Mouse (Mus musculus) forebrain, embryonic 15.5 days (tissue): ENCODE measurements around the gene Ninj1. TPM values are rescaled to one million over a fixed set of nuclear protein-coding genes. Genes with fewer than 3 reads are reported as not detected.

Experiments
- ATAC-seq: fragments of 200-750 bp; cut with Nextera tagmentation; replicated peaks from 2 replicates; pipeline ENCODE4 v1.8.0; 2017; ENCODE audit warnings: mild to moderate bottlenecking, moderate TSS enrichment, moderate library complexity
- H3K27ac ChIP-seq: fragments of 300-500 bp; sonication (generic); replicated peaks from 2 replicates; pipeline ENCODE4 v1.5.1; 2015; ENCODE audit warnings: mild to moderate bottlenecking, inconsistent platforms
- H3K27me3 ChIP-seq: fragments of 300-500 bp; sonication (generic); 2 replicates; pipeline ENCODE4 v1.6.1; 2015; ENCODE audit warnings: inconsistent platforms
- H3K36me3 ChIP-seq: fragments of 300-500 bp; sonication (generic); 2 replicates; pipeline ENCODE4 v1.6.1; 2015; ENCODE audit warnings: mild to moderate bottlenecking, inconsistent platforms
- H3K4me1 ChIP-seq: fragments of 300-500 bp; sonication (generic); 2 replicates; pipeline ENCODE4 v1.6.1; 2015; ENCODE audit warnings: inconsistent platforms
- H3K4me2 ChIP-seq: fragments of 300-500 bp; sonication (generic); replicated peaks from 2 replicates; pipeline ENCODE4 v1.6.1; 2015; ENCODE audit warnings: mild to moderate bottlenecking, inconsistent platforms
- H3K4me3 ChIP-seq: fragments of 300-500 bp; sonication (generic); 2 replicates; pipeline ENCODE4 v1.5.1; 2015; ENCODE audit warnings: mild to moderate bottlenecking, inconsistent platforms
- H3K9ac ChIP-seq: fragments of 300-500 bp; sonication (generic); replicated peaks from 2 replicates; pipeline ENCODE4 v1.6.1; 2015; ENCODE audit warnings: mild to moderate bottlenecking, inconsistent platforms
- H3K9me3 ChIP-seq: fragments of 300-500 bp; sonication (generic); 2 replicates; pipeline ENCODE4 v1.6.1; 2016; ENCODE audit warnings: inconsistent platforms
- WGBS: fragments of 180-500 bp; shearing (Covaris S2); methylation state at CpG from one replicate; pipeline ENCODE4 v1.1.7; 2015; ENCODE audit warnings: mixed read lengths; 5-methylcytosine and 5-hydroxymethylcytosine counted together
- polyA plus RNA-seq: library from polyadenylated mRNA; unstranded; fragments of >200 nt; fragmentation: Nextera tagmentation; extraction: Ambion mirVana; gene quantifications from 2 replicates; pipeline ENCODE4 v1.2.1, GENCODE M21; 2015

The Ninj1 gene
- polyA plus RNA-seq, 1 experiment from 2014 or later: 22.0 TPM

DNA sequence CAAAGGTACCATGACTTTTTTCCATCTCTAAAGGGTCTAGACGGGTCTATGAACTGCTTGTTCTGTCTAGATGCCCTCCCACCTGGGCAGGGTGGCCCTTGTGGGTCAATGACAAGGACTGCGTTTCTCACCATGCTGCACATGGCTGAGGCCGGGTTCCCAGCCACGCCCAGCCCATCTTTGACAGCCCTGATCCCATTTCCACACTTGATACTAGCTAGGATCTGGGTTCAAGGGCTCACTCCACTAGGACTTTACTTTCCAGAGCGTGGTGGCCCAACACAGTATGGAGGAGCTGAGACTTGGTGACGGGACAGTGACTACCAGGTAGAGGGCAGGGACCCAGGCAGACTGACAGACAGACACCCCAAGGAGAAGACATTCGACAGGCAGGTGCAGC is 15.3 kb downstream of the Ninj1 start:
- 97% methylated on average over 7 of the region's 7 CpGs for WGBS

DNA sequence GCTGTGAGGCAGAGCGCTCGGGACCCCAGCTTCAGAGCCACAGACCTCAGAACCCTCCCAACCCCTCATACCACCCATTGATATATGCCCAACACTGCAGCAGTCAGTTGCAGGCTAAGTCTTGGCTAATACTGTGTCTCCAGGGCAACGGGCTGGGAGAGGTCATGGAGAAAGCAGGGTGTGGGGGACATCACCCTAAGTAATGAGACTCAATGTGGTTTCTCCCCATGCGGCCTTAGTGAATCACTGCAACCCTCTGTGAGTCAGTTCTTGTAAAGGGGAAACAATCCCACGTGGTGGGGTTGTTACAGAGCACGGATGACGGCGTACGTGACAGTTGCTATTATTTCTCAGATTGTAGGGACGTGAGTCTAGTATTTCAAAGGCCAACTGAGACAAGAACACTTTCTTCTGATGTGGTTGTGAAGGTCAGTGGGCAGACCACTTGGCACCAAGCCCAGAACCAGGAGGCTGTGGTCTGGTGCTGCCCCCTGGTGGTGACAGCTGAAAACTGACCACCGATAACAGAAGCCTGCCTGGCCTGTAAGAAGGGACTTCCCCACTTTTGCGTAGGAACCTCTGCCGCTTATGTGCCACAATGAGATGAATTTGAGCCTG is 18.2 kb downstream of the Ninj1 start:
- ATAC-seq: peak; percentile 51
- WGBS: 24% methylated on average over 13 of the region's 13 CpGs
- Histone ChIP-seq H3K27ac (no peak overlapping the region), H3K4me1 (peaks cover 5% of the 10 kb centered on the region; the same call in 1 of the 2 replicates), H3K36me3 (no peaks in the 10 kb centered on the region), H3K27me3 (no peaks in the 10 kb centered on the region), H3K4me2 (no peak overlapping the region), H3K9ac (no peak overlapping the region), H3K4me3 (no peak overlapping the region), H3K9me3 (no peaks in the 10 kb centered on the region)

More for the DNA sequence above, 15.3 kb downstream of the Ninj1 start:
- Histone ChIP-seq H3K4me2 (no peak overlapping the region), H3K27ac (no peak overlapping the region), H3K4me1 (peaks cover 5% of the 10 kb centered on the region; the same call in 1 of the 2 replicates), H3K36me3 (no peaks in the 10 kb centered on the region), H3K4me3 (no peak overlapping the region), H3K9me3 (no peaks in the 10 kb centered on the region), H3K9ac (no peak overlapping the region), H3K27me3 (no peaks in the 10 kb centered on the region)
- ATAC-seq: no peak

DNA sequence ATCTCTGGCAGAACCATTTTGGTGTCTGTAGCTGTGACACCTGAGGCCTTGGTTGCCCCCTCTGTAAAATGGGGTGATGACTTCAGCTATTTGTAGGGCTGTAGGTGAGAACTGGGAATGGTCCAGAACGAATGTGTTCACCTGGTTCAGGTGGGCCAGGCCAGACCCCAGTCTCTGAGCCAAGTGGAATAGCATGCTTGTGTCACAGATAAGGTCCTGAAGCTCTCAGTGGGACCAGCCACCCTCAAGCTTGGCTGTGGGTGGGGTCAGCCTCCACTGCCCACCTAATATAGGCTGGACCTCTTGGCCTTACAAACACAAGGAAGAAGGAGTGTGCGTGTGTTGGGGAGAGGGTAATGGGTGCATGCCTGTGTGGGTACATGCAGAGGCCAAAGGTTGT is 19.1 kb downstream of the Ninj1 start:
- H3K4me1 ChIP-seq: peaks cover 5% of the 10 kb centered on the region; the same call in 1 of the 2 replicates
- no peaks in the 10 kb centered on the region for H3K27me3 ChIP-seq
- H3K4me3 ChIP-seq: no peak overlapping the region
- H3K36me3 ChIP-seq: no peaks in the 10 kb centered on the region
- ATAC-seq: no peak
- no peak overlapping the region for H3K27ac ChIP-seq
- no peak overlapping the region for H3K9ac ChIP-seq
- no peak overlapping the region for H3K4me2 ChIP-seq
- H3K9me3 ChIP-seq: no peaks in the 10 kb centered on the region
- WGBS: 100% methylated on average over 2 of the region's 2 CpGs

DNA sequence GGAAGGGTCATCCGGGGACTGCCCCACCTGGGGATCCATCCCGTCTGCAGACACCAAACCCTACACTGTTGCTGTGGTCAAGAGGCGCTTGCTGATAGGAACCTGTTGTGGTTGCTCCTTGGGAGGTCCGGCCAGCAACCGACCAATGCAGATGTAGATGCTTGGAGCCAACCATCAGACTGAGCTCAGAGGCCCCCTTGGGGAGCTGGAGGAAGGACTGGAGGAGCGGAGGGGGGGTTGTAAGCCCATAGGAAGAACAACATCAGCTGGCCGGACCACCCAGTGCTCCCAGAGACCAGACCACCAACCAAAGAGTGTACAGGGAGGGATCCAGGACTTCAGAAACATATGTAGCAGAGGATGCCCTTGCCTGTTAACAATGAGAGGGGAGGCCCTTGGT is 22.0 kb downstream of the Ninj1 start:
- 73% methylated on average over 7 of the region's 7 CpGs for WGBS
- Histone ChIP-seq H3K27ac (no peak overlapping the region), H3K9me3 (no peaks in the 10 kb centered on the region), H3K27me3 (no peaks in the 10 kb centered on the region), H3K9ac (no peak overlapping the region), H3K4me2 (no peak overlapping the region), H3K4me3 (no peak overlapping the region), H3K4me1 (peaks cover 27% of the 10 kb centered on the region), H3K36me3 (no peaks in the 10 kb centered on the region)
- no peak for ATAC-seq

DNA sequence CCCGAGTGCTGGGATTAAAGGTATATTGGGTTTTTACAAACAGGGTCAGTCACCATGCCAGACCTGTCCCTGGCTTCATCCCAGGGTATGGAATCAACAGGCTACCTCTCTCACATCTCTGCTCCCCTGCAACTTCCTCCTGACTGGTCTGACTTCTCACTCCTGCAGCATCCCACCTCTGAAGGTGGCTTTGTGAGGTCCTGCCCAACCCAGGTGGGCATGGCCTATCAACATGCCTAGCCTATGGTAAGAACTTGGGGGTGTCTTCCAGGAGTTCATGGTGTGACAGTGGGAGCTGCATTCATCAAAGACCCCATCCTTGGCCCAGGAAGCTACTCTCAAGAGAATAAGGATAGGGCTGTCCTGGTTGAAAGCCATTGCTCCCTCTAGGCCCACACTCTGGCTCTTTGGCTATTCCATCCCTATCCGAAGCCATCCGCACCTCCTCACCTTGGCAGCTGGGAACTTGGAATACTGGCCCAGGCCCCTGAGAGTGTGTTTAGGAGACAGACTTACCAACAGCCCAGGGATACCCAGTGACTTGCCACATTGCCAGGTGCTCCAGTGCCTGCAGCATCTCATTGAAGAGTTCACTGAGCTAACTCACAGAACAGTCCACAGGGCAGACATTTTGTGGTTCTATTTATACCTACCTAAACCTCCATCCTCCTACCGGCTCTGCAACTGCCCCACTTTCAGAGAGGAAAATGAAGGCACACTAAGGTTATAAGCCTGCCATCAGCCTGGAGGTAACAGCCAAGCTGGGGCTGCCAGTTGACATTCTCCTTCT is 25.6 kb downstream of the Ninj1 start:
- H3K27ac ChIP-seq: peak overlapping the region; percentile 65
- no peak overlapping the region for H3K4me2 ChIP-seq
- no peak overlapping the region for H3K4me3 ChIP-seq
- no peak overlapping the region for H3K9ac ChIP-seq
- 75% methylated on average over 4 of the region's 4 CpGs for WGBS
- no peaks in the 10 kb centered on the region for H3K27me3 ChIP-seq
- H3K4me1 ChIP-seq: peaks cover 44% of the 10 kb centered on the region
- no peaks in the 10 kb centered on the region for H3K9me3 ChIP-seq
- no peak for ATAC-seq
- H3K36me3 ChIP-seq: no peaks in the 10 kb centered on the region

DNA sequence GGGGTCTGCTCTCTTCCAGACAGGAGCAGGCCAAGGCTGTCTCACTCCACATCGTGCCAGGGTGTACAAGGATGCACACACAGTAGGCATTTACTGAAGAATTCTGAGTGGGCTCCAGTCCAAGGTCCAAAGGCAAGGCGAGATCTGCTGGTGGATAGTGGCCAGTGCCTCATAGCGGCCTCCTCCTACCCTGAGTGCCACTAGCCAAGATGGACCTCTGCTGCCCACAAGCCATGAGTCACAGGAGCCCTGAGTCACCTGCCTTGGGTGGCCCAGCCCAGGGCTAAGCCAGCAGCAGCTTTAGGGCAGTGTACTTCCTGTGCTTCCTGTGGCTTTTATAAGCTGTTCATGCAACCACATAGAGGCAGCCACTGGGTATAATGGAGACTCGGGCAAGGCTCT is 26.2 kb downstream of the Ninj1 start:
- Histone ChIP-seq H3K9ac (no peak overlapping the region), H3K9me3 (no peaks in the 10 kb centered on the region), H3K4me1 (peaks cover 44% of the 10 kb centered on the region), H3K4me3 (no peak overlapping the region), H3K36me3 (no peaks in the 10 kb centered on the region), H3K27ac (peak overlapping the region; percentile 65), H3K4me2 (no peak overlapping the region), H3K27me3 (no peaks in the 10 kb centered on the region)
- no peak for ATAC-seq
- 43% methylated on average over 4 of the region's 4 CpGs for WGBS

DNA sequence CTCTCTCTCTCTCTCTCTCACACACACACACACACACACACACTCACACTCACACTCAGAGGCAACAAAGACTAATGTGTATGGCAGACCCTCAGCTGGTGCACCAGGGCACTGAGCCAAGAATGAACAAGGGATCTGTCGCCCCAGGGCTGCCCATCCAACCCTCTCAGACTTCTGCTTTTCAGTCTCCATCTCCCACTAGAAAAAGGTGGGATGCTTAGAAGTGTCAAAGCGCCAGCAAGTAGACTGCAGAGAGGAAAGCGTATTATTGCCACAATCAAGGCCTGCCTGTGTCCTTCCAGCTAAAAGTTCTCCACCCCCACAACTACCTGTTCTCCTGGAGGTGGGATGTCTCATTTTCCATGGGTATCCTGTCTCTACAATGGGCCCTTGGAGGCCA is 27.2 kb downstream of the Ninj1 start:
- Histone ChIP-seq H3K4me2 (peak overlapping the region; percentile 96; the same call in 1 of the 2 replicates), H3K9ac (no peak overlapping the region), H3K4me1 (peaks cover 44% of the 10 kb centered on the region), H3K36me3 (no peaks in the 10 kb centered on the region), H3K9me3 (no peaks in the 10 kb centered on the region), H3K4me3 (peak overlapping the region; percentile 90; the same call in 1 of the 2 replicates), H3K27ac (no peak overlapping the region), H3K27me3 (no peaks in the 10 kb centered on the region)
- no peak for ATAC-seq
- WGBS: 53% methylated on average over 3 of the region's 3 CpGs

DNA sequence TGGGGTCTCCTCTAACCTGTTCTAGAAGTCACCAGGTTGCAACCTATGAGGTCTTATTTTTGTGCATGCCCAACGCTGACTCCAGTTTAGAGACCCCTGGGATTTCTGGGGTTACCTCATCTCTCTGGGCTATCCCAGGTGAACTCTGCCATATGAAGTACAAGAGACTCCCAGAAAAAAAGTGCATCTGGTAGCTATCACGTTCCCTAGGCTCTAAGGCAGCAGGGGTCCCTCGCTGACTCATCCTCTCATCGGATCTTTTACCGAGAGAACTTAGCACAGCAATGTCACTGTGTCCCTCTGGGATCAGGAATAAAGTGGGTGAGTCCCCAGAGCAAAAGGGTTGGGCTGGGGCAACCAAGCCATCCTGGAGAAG is 27.8 kb downstream of the Ninj1 start:
- no peaks in the 10 kb centered on the region for H3K9me3 ChIP-seq
- peak; percentile 6 for ATAC-seq
- H3K4me1 ChIP-seq: peaks cover 44% of the 10 kb centered on the region
- H3K9ac ChIP-seq: peak overlapping the region; percentile 68
- no peaks in the 10 kb centered on the region for H3K36me3 ChIP-seq
- no peaks in the 10 kb centered on the region for H3K27me3 ChIP-seq
- peak overlapping the region; percentile 90 for H3K4me3 ChIP-seq
- H3K27ac ChIP-seq: peak overlapping the region; percentile 25; the same call in 1 of the 2 replicates
- H3K4me2 ChIP-seq: peak overlapping the region; percentile 96
- 9% methylated on average over 5 of the region's 5 CpGs for WGBS

DNA sequence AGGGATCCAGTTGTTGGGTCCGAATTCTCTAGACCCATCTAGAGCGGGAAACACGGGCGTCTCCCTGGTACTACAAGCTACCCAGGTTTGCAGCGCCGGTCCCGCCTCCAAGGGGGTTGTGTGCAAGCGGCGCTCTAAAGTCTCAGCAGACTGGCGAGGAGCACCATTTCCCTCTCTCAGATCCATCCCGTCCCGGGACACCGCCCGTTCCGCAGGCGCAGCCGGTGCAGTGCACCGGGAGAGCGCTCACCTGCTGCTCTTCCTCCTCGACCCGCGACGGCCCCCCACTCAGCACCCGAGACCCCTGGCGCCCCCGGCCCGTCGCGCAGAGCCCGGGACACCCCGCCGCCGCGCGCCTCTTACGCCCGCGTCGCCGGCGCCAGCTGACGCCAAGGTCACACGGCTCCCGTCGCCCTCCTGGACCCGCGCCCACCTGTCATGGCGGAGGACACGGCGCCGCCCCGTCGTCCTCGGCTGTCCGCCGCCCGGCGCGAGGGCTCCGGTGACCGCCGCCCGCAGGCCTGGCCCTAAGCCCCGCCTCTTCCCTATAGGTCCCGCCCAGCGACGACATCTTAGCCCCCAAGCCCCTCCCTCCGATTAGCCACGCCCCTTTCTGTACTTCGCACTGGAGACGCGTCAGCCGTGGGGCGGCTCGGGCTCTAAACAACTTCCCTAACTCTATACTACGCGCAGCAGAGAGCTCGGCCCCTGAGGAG is 28.4 kb downstream of the Ninj1 start, which contains the start of gene Card19:
Card19 (minus strand) TSS at position 534 of the 716 bp plus-strand sequence.
- peak; percentile 78 for ATAC-seq
- Histone ChIP-seq H3K9ac (peak within 1 kb of the TSS; percentile 68), H3K27me3 (0 out of 2 replicates have a peak, but pooled peaks cover 3% of the 10 kb centered on the region), H3K9me3 (no peaks in the 10 kb centered on the region), H3K4me1 (peaks cover 44% of the 10 kb centered on the region), H3K27ac (peak within 1 kb of the TSS; percentile 25; the same call in 1 of the 2 replicates), H3K4me2 (peak within 1 kb of the TSS; percentile 96), H3K36me3 (no peaks in the 10 kb centered on the region), H3K4me3 (peak within 1 kb of the TSS; percentile 90)
- WGBS: under 1% methylated on average over 77 of the region's 78 CpGs

DNA sequence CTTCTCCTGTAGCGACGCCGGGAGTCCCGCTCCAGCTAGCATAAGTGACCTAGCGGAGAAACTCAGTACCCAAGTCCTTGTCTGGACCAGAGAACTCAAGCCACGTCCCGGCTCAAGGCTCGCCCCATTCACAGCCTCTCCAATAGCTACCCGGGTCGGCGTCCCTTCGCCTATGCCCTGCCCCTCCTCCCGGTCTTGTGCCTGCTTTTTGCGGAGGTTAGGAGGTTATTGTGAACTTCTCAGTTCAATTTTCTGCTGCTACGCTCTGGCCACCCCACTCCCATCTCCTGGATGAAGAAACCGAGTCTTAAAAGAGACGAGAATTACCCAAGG is 28.9 kb downstream of the Ninj1 start:
- WGBS: 3% methylated on average over 17 of the region's 17 CpGs
- ATAC-seq: no peak; the same call in 1 of the 2 replicates
- H3K36me3 ChIP-seq: no peaks in the 10 kb centered on the region
- 0 out of 2 replicates have a peak, but pooled peaks cover 3% of the 10 kb centered on the region for H3K27me3 ChIP-seq
- H3K4me3 ChIP-seq: peak overlapping the region; percentile 90
- no peaks in the 10 kb centered on the region for H3K9me3 ChIP-seq
- no peak overlapping the region for H3K27ac ChIP-seq
- peak overlapping the region; percentile 96 for H3K4me2 ChIP-seq
- peak overlapping the region; percentile 68 for H3K9ac ChIP-seq
- H3K4me1 ChIP-seq: peaks cover 44% of the 10 kb centered on the region

DNA sequence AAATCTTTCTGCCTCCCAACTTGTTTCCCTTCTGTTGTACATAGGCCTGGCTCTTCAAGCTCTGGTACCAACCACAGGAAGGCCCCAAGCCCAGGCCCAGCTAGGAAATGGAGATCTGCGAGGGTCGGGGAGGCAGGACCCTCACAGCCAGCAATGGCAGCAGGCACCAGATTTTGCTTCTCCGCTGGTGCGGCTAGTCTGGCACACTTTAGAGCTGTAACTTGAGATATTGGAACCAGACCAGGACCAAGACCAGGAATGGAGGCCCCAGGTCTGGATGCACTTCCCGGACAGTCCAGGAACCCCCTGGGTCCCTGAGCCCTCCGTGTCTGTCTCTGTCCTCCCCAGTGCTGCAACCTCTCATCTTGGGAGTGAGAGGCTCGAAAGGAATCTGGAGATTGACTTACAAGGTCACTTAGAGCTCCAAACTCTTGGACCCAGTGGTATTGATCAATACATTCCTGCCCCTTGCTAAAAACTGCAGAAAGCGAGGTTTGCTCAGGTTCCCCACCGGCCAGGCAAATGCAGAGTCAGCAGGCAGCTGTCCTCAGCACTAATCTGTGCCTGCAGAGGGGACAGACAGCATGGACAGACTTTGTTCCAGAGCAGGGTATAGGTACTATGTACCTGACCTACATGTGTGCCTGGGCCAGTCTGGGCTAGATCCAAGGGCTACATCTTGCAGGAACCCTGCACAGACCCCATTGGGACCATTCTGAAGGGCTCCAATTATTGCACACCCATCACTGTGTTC is 29.7 kb downstream of the Ninj1 start:
- Histone ChIP-seq H3K36me3 (no peaks in the 10 kb centered on the region), H3K4me1 (peaks cover 39% of the 10 kb centered on the region), H3K9ac (no peak overlapping the region), H3K4me2 (no peak overlapping the region), H3K27ac (no peak overlapping the region), H3K27me3 (0 out of 2 replicates have a peak, but pooled peaks cover 3% of the 10 kb centered on the region), H3K9me3 (no peaks in the 10 kb centered on the region), H3K4me3 (no peak overlapping the region)
- WGBS: 55% methylated on average over 9 of the region's 9 CpGs
- no peak for ATAC-seq
